Mouse (Mus musculus) neural tube, embryonic 13.5 days (tissue): Measurements from ENCODE around the gene Gsdma. TPM values are rescaled to one million over a fixed set of nuclear protein-coding genes. Genes with fewer than 3 reads are reported as not detected.
"Not testable (repeated sequence)": the region's sequence is repeated elsewhere in the genome, so short reads cannot be mapped to it uniquely, and the experiment has no call there.

Experiments
- ATAC-seq: fragments of 200-750 bp; cut with Nextera tagmentation; 2 replicates; pipeline ENCODE4 v1.8.0; 2017; ENCODE audit warnings: low read depth, mild to moderate bottlenecking, moderate TSS enrichment, moderate library complexity
- H3K27ac ChIP-seq: fragments of 300-500 bp; sonication (generic); replicated peaks from 2 replicates; pipeline ENCODE4 v1.5.1; 2015; ENCODE audit warnings: moderate library complexity, mild to moderate bottlenecking, inconsistent platforms
- H3K27me3 ChIP-seq: fragments of 300-500 bp; sonication (generic); 2 replicates; pipeline ENCODE4 v1.6.1; 2015; ENCODE audit warnings: mild to moderate bottlenecking, inconsistent platforms
- H3K36me3 ChIP-seq: fragments of 300-500 bp; sonication (generic); 2 replicates; pipeline ENCODE4 v1.6.1; 2015; ENCODE audit warnings: mild to moderate bottlenecking, inconsistent platforms
- H3K4me1 ChIP-seq: fragments of 300-500 bp; sonication (generic); replicated peaks from 2 replicates; pipeline ENCODE4 v1.6.1; 2015; ENCODE audit warnings: inconsistent platforms
- H3K4me2 ChIP-seq: fragments of 300-500 bp; sonication (generic); 2 replicates; pipeline ENCODE4 v1.6.1; 2015; ENCODE audit warnings: inconsistent platforms, mild to moderate bottlenecking, moderate library complexity
- H3K4me3 ChIP-seq: fragments of 300-500 bp; sonication (generic); 2 replicates; pipeline ENCODE4 v1.5.1; 2015; ENCODE audit warnings: mild to moderate bottlenecking, inconsistent platforms
- H3K9ac ChIP-seq: fragments of 300-500 bp; sonication (generic); 2 replicates; pipeline ENCODE4 v1.6.1; 2015; ENCODE audit warnings: moderate library complexity, mild to moderate bottlenecking, inconsistent platforms
- H3K9me3 ChIP-seq: fragments of 300-500 bp; sonication (generic); 2 replicates; pipeline ENCODE4 v1.6.1; 2016; ENCODE audit warnings: inconsistent platforms
- WGBS: fragments of 180-500 bp; shearing (Covaris S2); methylation state at CpG from one replicate; pipeline ENCODE4 v1.1.7; 2015; 5-methylcytosine and 5-hydroxymethylcytosine counted together
- polyA plus RNA-seq: library from polyadenylated mRNA; unstranded; fragments of >200 nt; fragmentation: Nextera tagmentation; extraction: Ambion mirVana; gene quantifications from 2 replicates; pipeline ENCODE4 v1.2.1, GENCODE M21; 2015

The Gsdma gene
- polyA plus RNA-seq = not detected in 2 replicates

- H3K4me1 ChIP-seq = 0 out of 2 replicates have a peak, but pooled peaks cover 3% of the 10 kb centered on the region
- H3K27ac ChIP-seq = no peak within 1 kb of the TSS
- no peak within 1 kb of the TSS for H3K4me3 ChIP-seq
- H3K27me3 ChIP-seq = peaks cover 25% of the 10 kb centered on the region
- H3K36me3 ChIP-seq = no peaks in the 10 kb centered on the region
- WGBS = 26% methylated on average over 4 of the region's 4 CpGs
- H3K9ac ChIP-seq = no peak within 1 kb of the TSS
- H3K9me3 ChIP-seq = no peaks in the 10 kb centered on the region
- no peak for ATAC-seq
- H3K4me2 ChIP-seq = no peak within 1 kb of the TSS
These were observed at the start of gene Gsdma for GRCm38 (mm10) chr11:98664091-98664490. Gene Gsdma, plus strand, starts transcription at chr11:98664351.

GRCm38 (mm10) chr11:98620791-98621190 lies 43.4 kb upstream of the Gsdma start:
- Histone ChIP-seq H3K27me3 (no peaks in the 10 kb centered on the region), H3K9me3 (peaks cover 3% of the 10 kb centered on the region), H3K36me3 (no peaks in the 10 kb centered on the region), H3K4me3 (no peak overlapping the region), H3K27ac (no peak overlapping the region), H3K4me1 (no peaks in the 10 kb centered on the region), H3K9ac (no peak overlapping the region), H3K4me2 (no peak overlapping the region)
- no peak for ATAC-seq
- WGBS = 94% methylated on average over 13 of the region's 13 CpGs

GRCm38 (mm10) chr11:98623981-98624380 lies 40.2 kb upstream of the Gsdma start:
- 77% methylated on average over 6 of the region's 6 CpGs for WGBS
- not testable (repeated sequence) for ATAC-seq

GRCm38 (mm10) chr11:98624381-98624780 lies 39.8 kb upstream of the Gsdma start:
- H3K27ac ChIP-seq, H3K36me3 ChIP-seq, H3K9me3 ChIP-seq, H3K4me2 ChIP-seq, H3K4me1 ChIP-seq, ATAC-seq, H3K9ac ChIP-seq, H3K4me3 ChIP-seq, H3K27me3 ChIP-seq: not testable (repeated sequence)
- 100% methylated on average over 2 of the region's 2 CpGs for WGBS

More at GRCm38 (mm10) chr11:98623981-98624380, 40.2 kb upstream of the Gsdma start:
- H3K36me3 ChIP-seq, H3K9me3 ChIP-seq, H3K27me3 ChIP-seq, H3K27ac ChIP-seq, H3K4me1 ChIP-seq, H3K4me3 ChIP-seq, H3K4me2 ChIP-seq, H3K9ac ChIP-seq: not testable (repeated sequence)

- Histone ChIP-seq H3K36me3 (no peaks in the 10 kb centered on the region), H3K9me3 (no peaks in the 10 kb centered on the region; the same call in 1 of the 2 replicates), H3K4me1 (no peaks in the 10 kb centered on the region), H3K9ac (no peak within 1 kb of the TSS), H3K4me3 (no peak within 1 kb of the TSS), H3K4me2 (no peak within 1 kb of the TSS), H3K27me3 (no peaks in the 10 kb centered on the region), H3K27ac (no peak within 1 kb of the TSS)
- ATAC-seq = no peak
- WGBS = 87% methylated on average over 10 of the region's 10 CpGs
These were observed 38.3 kb upstream of the Gsdma start, which contains the start of the genes Gm12355 and Gsdma3 for GRCm38 (mm10) chr11:98625611-98626410. Gene Gm12355, minus strand, starts transcription at chr11:98625661. Gene Gsdma3, plus strand, starts transcription at chr11:98626360.

GRCm38 (mm10) chr11:98628706-98629105 lies 35.4 kb upstream of the Gsdma start:
- WGBS = 85% methylated on average over 3 of the region's 3 CpGs
- Histone ChIP-seq H3K4me2 (no peak overlapping the region), H3K27me3 (no peaks in the 10 kb centered on the region), H3K27ac (no peak overlapping the region), H3K36me3 (no peaks in the 10 kb centered on the region), H3K9ac (no peak overlapping the region), H3K4me3 (no peak overlapping the region), H3K9me3 (no peaks in the 10 kb centered on the region), H3K4me1 (no peaks in the 10 kb centered on the region)
- ATAC-seq = no peak

- ATAC-seq = no peak
- Histone ChIP-seq H3K9ac (no peak overlapping the region), H3K4me1 (no peaks in the 10 kb centered on the region), H3K36me3 (no peaks in the 10 kb centered on the region), H3K27ac (no peak overlapping the region), H3K27me3 (no peaks in the 10 kb centered on the region), H3K4me2 (no peak overlapping the region), H3K9me3 (no peaks in the 10 kb centered on the region), H3K4me3 (no peak overlapping the region)
- WGBS = 88% methylated on average over 5 of the region's 5 CpGs
These were observed 33.5 kb upstream of the Gsdma start for GRCm38 (mm10) chr11:98630646-98631045.

GRCm38 (mm10) chr11:98635312-98635970 lies 28.7 kb upstream of the Gsdma start:
- not testable (repeated sequence) for H3K36me3 ChIP-seq, H3K4me3 ChIP-seq, H3K9ac ChIP-seq, H3K4me1 ChIP-seq, H3K4me2 ChIP-seq, H3K27me3 ChIP-seq, H3K9me3 ChIP-seq, ATAC-seq, H3K27ac ChIP-seq
- 36% methylated on average over 10 of the region's 10 CpGs for WGBS

GRCm38 (mm10) chr11:98637501-98637900 lies 26.6 kb upstream of the Gsdma start:
- Histone ChIP-seq H3K4me2 (no peak overlapping the region), H3K9ac (no peak overlapping the region), H3K27ac (no peak overlapping the region), H3K9me3 (no peaks in the 10 kb centered on the region), H3K27me3 (no peaks in the 10 kb centered on the region), H3K36me3 (no peaks in the 10 kb centered on the region), H3K4me3 (no peak overlapping the region), H3K4me1 (no peaks in the 10 kb centered on the region)
- ATAC-seq = no peak
- WGBS = 89% methylated on average over 1 of the region's 1 CpGs

- H3K9ac ChIP-seq = no peak overlapping the region
- H3K4me2 ChIP-seq = no peak overlapping the region
- ATAC-seq = no peak
- H3K27me3 ChIP-seq = 0 out of 2 replicates have a peak, but pooled peaks cover 3% of the 10 kb centered on the region
- no peaks in the 10 kb centered on the region for H3K9me3 ChIP-seq
- no peak overlapping the region for H3K27ac ChIP-seq
- H3K4me1 ChIP-seq = no peaks in the 10 kb centered on the region
- no peak overlapping the region for H3K4me3 ChIP-seq
- no peaks in the 10 kb centered on the region for H3K36me3 ChIP-seq
- WGBS = 64% methylated on average over 5 of the region's 5 CpGs
These were observed 24.1 kb upstream of the Gsdma start for GRCm38 (mm10) chr11:98640091-98640490.

GRCm38 (mm10) chr11:98644757-98645156 lies 19.4 kb upstream of the Gsdma start:
- Histone ChIP-seq H3K36me3 (no peaks in the 10 kb centered on the region), H3K27me3 (peaks cover 18% of the 10 kb centered on the region), H3K4me2 (no peak overlapping the region), H3K9ac (no peak overlapping the region), H3K4me1 (no peaks in the 10 kb centered on the region), H3K9me3 (no peaks in the 10 kb centered on the region), H3K4me3 (no peak overlapping the region), H3K27ac (no peak overlapping the region)
- ATAC-seq = no peak
- WGBS = 84% methylated on average over 3 of the region's 3 CpGs

GRCm38 (mm10) chr11:98645946-98646345 lies 18.2 kb upstream of the Gsdma start:
- Histone ChIP-seq H3K9me3 (no peaks in the 10 kb centered on the region), H3K9ac (no peak overlapping the region), H3K27ac (no peak overlapping the region), H3K27me3 (peaks cover 24% of the 10 kb centered on the region), H3K4me3 (no peak overlapping the region), H3K4me2 (no peak overlapping the region), H3K4me1 (no peaks in the 10 kb centered on the region), H3K36me3 (no peaks in the 10 kb centered on the region)
- 80% methylated on average over 2 of the region's 2 CpGs for WGBS
- ATAC-seq = no peak
